Comparison of ENCODE assay signal across 9 mouse cellular contexts in genomic region chr17:49031790-49032189, GRCm38 (mm10).
DNase-seq lines count a peak whose midpoint lies in the region; ATAC-seq lines count a peak whose summit lies in the region.
"Had no signal": no experiment of that assay in that cellular context is flagged by ENCODE, and none has a peak within 500 bp of the region (broad histone marks: within the 10 kb centered on the region; RNA-seq: fewer than 3 reads in every experiment).

No protein-coding gene starts in this region.

- H3K27me3 ChIP-seq in lung, embryonic 15.5 days: no peaks in the 10 kb centered on the region
- no peaks in the 10 kb centered on the region for H3K27me3 ChIP-seq in midbrain, embryonic 10.5 days (ENCODE audit: low read depth, poor library complexity, severe bottlenecking)
- H3K27me3 ChIP-seq in intestine, embryonic 15.5 days (replicated peaks): no peaks in the 10 kb centered on the region

- H3K4me2 ChIP-seq in lung, embryonic 15.5 days: no peak overlapping the region
- no peak overlapping the region for H3K4me2 ChIP-seq in intestine, embryonic 15.5 days (replicated peaks)

- no peak overlapping the region for H3K4me3 ChIP-seq in lung, embryonic 15.5 days
- no peak overlapping the region for H3K4me3 ChIP-seq in midbrain, embryonic 10.5 days
- H3K4me3 ChIP-seq in intestine, embryonic 15.5 days (replicated peaks): no peak overlapping the region

- DNase-seq in cerebellum, postnatal 14 days: peak; percentile 68 to 75
- DNase-seq in cerebellum, adult 11 months: no peak
- peak; percentile 65 to 67 for DNase-seq in right cerebral cortex, postnatal 10 days (ENCODE audit: low spot score in 2 of 2)
- no peak for DNase-seq in right cerebral cortex, adult 2 months (ENCODE audit: low spot score in 2 of 2)
- peak; percentile 27 to 54 for DNase-seq in urinary bladder, postnatal 36 days (ENCODE audit: low spot score in 2 of 2)
- DNase-seq in midbrain, embryonic 10.5 days (ENCODE audit: low spot score): no peak
- DNase-seq: cerebellum, adult 9-11 months had no signal

- H3K27ac ChIP-seq in lung, embryonic 15.5 days: peak overlapping the region; percentile 42
- no peak overlapping the region for H3K27ac ChIP-seq in midbrain, embryonic 10.5 days (replicated peaks)
- H3K27ac ChIP-seq in intestine, embryonic 15.5 days: no peak overlapping the region

- WGBS in lung, embryonic 15.5 days: 25% methylated on average over 8 of the region's 8 CpGs
- 93% methylated on average over 8 of the region's 8 CpGs for WGBS in midbrain, embryonic 10.5 days
- 73% methylated on average over 8 of the region's 8 CpGs for WGBS in intestine, embryonic 15.5 days

- peaks cover 36% of the 10 kb centered on the region for H3K4me1 ChIP-seq in lung, embryonic 15.5 days
- H3K4me1 ChIP-seq in midbrain, embryonic 10.5 days: peaks cover 15% of the 10 kb centered on the region
- H3K4me1 ChIP-seq in intestine, embryonic 15.5 days (replicated peaks): peaks cover 8% of the 10 kb centered on the region; the same call in 1 of the 2 replicates

- no peak overlapping the region for H3K9ac ChIP-seq in lung, embryonic 15.5 days
- H3K9ac ChIP-seq in intestine, embryonic 15.5 days: no peak overlapping the region

- H3K9me3 ChIP-seq in lung, embryonic 15.5 days: no peaks in the 10 kb centered on the region
- H3K9me3 ChIP-seq in midbrain, embryonic 10.5 days (replicated peaks): no peaks in the 10 kb centered on the region
- no peaks in the 10 kb centered on the region for H3K9me3 ChIP-seq in intestine, embryonic 15.5 days

- H3K36me3 ChIP-seq in lung, embryonic 15.5 days: no peaks in the 10 kb centered on the region
- no peaks in the 10 kb centered on the region for H3K36me3 ChIP-seq in midbrain, embryonic 10.5 days
- H3K36me3 ChIP-seq in intestine, embryonic 15.5 days: no peaks in the 10 kb centered on the region

- ATAC-seq in lung, embryonic 15.5 days (ENCODE audit: borderline replicate concordance, extremely low read depth, low FRiP score, low TSS enrichment): no peak
- no peak for ATAC-seq in intestine, embryonic 15.5 days

Comparison
In these comparisons a context has a peak if more than half of its experiments do, and no peak if none do; other contexts are left out.
1. DNase-seq: peak in cerebellum, postnatal 14 days (2 of 2), right cerebral cortex, postnatal 10 days (2 of 2) and urinary bladder, postnatal 36 days (2 of 2); none in cerebellum, adult 11 months (single experiment), right cerebral cortex, adult 2 months (0 of 2) and midbrain, embryonic 10.5 days (single experiment).